Mouse (Mus musculus) liver, embryonic 13.5 days (tissue): Measurements from ENCODE around the gene Ndufb2. TPM values are rescaled to one million over a fixed set of nuclear protein-coding genes. Genes with fewer than 3 reads are reported as not detected.

Source experiments
- ATAC-seq: fragments of 200-750 bp; cut with Nextera tagmentation; 2 replicates; pipeline ENCODE4 v1.8.0; 2017; ENCODE audit warnings: low read depth, mild to moderate bottlenecking, moderate number of reproducible peaks, moderate library complexity
- DNase-seq: peaks from one replicate; pipeline ENCODE4 v3.0.0; 2022
- H3K27ac ChIP-seq: fragments of 300-500 bp; sonication (generic); 2 replicates; pipeline ENCODE4 v1.5.1; 2015; ENCODE audit warnings: moderate library complexity, mild to moderate bottlenecking, inconsistent platforms
- H3K27me3 ChIP-seq: fragments of 300-500 bp; sonication (generic); 2 replicates; pipeline ENCODE4 v1.6.1; 2015; ENCODE audit warnings: mild to moderate bottlenecking, inconsistent platforms
- H3K36me3 ChIP-seq: fragments of 300-500 bp; sonication (generic); 2 replicates; pipeline ENCODE4 v1.6.1; 2015; ENCODE audit warnings: mild to moderate bottlenecking, inconsistent platforms
- H3K4me1 ChIP-seq: fragments of 300-500 bp; sonication (generic); replicated peaks from 2 replicates; pipeline ENCODE4 v1.6.1; 2015; ENCODE audit warnings: inconsistent platforms
- H3K4me2 ChIP-seq: fragments of 300-500 bp; sonication (generic); 2 replicates; pipeline ENCODE4 v1.6.1; 2015; ENCODE audit warnings: inconsistent platforms, mild to moderate bottlenecking, moderate library complexity
- H3K4me3 ChIP-seq: fragments of 300-500 bp; sonication (generic); replicated peaks from 2 replicates; pipeline ENCODE4 v1.5.1; 2015; ENCODE audit warnings: mild to moderate bottlenecking, inconsistent platforms
- H3K9ac ChIP-seq: fragments of 300-500 bp; sonication (generic); 2 replicates; pipeline ENCODE4 v1.6.1; 2015; ENCODE audit warnings: mild to moderate bottlenecking, inconsistent platforms
- H3K9me3 ChIP-seq: fragments of 300-500 bp; sonication (generic); replicated peaks from 2 replicates; pipeline ENCODE4 v1.6.1; 2016; ENCODE audit warnings: inconsistent platforms
- WGBS: fragments of 180-500 bp; shearing (Covaris S2); methylation state at CpG from one replicate; pipeline ENCODE4 v1.1.7; 2015; ENCODE audit not compliant: insufficient replicate concordance; 5-methylcytosine and 5-hydroxymethylcytosine counted together
- polyA plus RNA-seq: library from polyadenylated mRNA; unstranded; fragments of >200 nt; fragmentation: Nextera tagmentation; extraction: Ambion mirVana; gene quantifications from 2 replicates; pipeline ENCODE4 v1.2.1, GENCODE M21; 2015

Ndufb2 gene
- polyA plus RNA-seq, 1 experiment from 2014 or later, result 270 TPM

DNA sequence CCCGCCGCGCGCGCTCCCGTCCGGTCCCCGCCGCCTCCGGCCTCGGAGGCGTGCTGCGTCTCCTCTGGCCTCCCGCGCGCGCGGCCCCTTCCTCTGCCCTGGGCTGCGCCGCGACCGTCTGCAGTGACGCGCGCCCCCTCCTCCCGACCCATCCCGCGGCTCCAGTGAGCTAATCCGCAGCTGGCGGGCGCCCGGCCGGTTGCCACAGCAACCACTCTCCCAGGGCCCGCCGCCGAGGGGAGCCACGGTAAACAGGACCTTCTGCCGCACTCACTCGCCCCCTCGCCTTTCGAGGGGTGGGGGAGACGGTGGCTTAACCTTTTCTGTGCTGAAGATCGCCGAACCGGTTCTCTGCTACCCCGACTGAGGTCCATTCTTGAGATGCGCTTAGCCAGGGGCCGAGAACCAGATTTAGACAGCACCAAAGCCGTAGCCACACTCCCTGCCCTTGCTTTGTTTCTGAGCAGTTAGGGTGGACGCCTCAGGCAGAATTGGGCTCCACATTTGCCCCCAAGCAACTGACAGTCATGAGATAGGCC is 34.6 kb upstream of the Ndufb2 start, which contains the start of gene Dennd2a:
Gene Dennd2a, minus strand, starts transcription at position 145 of the 539 bp plus-strand sequence.
- Histone ChIP-seq H3K4me2 (peak within 1 kb of the TSS; percentile 64), H3K4me1 (peaks cover 17% of the 10 kb centered on the region), H3K27ac (peak within 1 kb of the TSS; percentile 51), H3K27me3 (peaks cover 58% of the 10 kb centered on the region), H3K36me3 (no peaks in the 10 kb centered on the region), H3K9ac (peak within 1 kb of the TSS; percentile 57), H3K9me3 (no peaks in the 10 kb centered on the region), H3K4me3 (peak within 1 kb of the TSS; percentile 60)
- DNase-seq, result no peak
- peak; percentile 62 for ATAC-seq
- WGBS, result 3% methylated on average over 43 of the region's 50 CpGs

DNA sequence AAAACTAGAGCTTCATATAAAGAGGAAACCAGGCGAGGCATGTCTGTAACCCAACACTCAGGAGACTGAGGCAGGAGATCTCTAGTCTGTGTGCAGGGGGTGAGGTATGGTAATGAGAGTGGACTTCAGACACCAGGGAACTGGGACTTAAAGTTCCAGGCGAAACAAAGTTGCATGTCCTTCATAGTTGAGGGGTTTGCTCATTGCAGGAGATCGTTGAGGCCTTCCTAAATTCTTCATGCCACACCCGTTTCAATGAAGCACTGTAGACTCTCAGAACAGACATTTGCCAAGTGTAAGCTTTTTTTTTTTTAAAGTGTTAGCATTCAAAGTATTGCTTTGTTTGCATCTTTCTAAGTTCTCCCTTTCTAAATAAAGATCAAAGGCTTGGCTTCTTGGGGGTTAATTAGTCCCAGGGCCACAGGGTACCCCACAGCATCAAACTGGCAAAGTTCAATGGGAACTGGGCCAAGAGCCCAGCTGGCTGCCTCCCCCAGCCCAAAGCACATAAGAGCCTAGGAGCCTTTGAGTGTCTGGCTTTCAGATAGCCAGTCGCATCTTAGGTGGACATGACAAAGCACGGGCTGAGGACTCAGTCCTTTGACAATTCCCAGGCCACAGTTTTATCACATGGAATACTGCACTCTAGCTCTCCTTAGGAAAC is 33.0 kb upstream of the Ndufb2 start:
- Histone ChIP-seq H3K9ac (no peak overlapping the region), H3K27me3 (peaks cover 55% of the 10 kb centered on the region), H3K4me1 (peaks cover 21% of the 10 kb centered on the region), H3K27ac (no peak overlapping the region), H3K36me3 (no peaks in the 10 kb centered on the region), H3K4me3 (no peak overlapping the region), H3K4me2 (no peak overlapping the region), H3K9me3 (no peaks in the 10 kb centered on the region)
- ATAC-seq (no peak), DNase-seq (no peak)
- 44% methylated on average over 6 of the region's 6 CpGs for WGBS

DNA sequence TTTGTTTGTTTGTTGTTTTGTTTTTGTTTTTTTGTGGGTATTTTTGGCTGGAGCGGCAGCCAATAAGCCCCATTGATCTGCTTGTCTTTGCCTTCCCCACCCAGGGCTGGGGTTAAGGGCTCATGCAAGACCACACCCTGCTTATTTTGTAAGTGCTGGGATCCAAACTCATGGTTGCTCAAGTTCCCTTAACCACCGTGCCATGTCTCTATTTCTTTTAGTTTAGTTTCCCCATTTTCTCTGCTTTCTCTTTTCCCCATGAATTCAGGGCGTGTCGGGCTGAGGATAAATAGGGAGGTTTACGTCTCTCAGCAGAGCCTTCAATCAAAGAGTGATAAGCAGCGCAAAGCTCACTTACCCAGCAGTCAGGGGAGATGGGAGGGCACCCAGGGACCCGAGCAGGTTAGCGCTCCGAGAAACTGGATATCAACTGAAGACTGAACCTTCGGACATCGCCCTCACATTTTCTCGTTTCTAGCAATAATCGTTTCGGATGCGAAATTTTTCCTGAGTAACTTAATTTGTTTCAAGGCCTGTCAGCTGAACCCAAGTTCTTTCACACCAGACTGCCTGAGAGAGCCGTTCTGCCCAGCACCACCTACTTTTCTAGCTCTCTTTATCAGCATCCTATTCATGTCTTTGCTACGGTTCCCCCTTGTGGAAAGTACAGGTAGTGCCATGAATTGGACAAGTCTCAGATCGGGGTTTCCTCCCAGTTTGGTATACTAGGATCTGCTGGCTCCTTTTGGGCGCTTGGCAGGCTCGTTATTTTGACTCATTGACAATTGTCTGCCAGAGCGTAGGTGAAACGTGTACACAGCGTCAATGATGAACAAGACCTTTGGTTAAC is 30.0 kb upstream of the Ndufb2 start:
- peak; percentile 73 for ATAC-seq
- H3K27me3 ChIP-seq, result peaks cover 26% of the 10 kb centered on the region
- no peak overlapping the region for H3K27ac ChIP-seq
- H3K4me2 ChIP-seq, result peak overlapping the region; percentile 53
- H3K36me3 ChIP-seq, result no peaks in the 10 kb centered on the region
- H3K4me3 ChIP-seq, result peak overlapping the region; percentile 26
- no peaks in the 10 kb centered on the region for H3K9me3 ChIP-seq
- peaks cover 16% of the 10 kb centered on the region for H3K4me1 ChIP-seq
- peak; percentile 73 for DNase-seq
- no peak overlapping the region; the same call in 1 of the 2 replicates for H3K9ac ChIP-seq
- WGBS, result 11% methylated on average over 23 of the region's 23 CpGs

DNA sequence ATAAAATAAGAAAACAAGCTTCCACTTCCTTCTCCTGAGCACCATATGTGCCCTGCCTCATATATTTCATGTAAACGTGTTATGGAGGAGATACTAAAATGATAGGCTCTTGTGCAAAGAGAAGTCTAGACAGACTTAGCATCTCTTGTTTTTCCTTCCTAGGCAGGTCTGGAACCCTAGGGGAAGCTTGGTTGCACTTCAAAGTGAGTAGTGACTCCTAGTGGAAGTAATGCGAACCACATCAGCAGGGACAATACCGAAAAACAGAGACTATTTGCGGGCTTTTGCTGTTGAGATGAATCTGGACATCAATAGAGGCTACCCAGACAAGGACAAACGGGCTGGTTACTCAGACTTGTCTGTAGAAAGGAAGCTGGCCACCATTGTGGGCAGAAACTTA is 24.8 kb upstream of the Ndufb2 start:
- peaks cover 5% of the 10 kb centered on the region for H3K4me1 ChIP-seq
- H3K27ac ChIP-seq, result no peak overlapping the region
- H3K27me3 ChIP-seq, result peaks cover 3% of the 10 kb centered on the region; the same call in 1 of the 2 replicates
- WGBS, result 13% methylated on average over 5 of the region's 5 CpGs
- no peak overlapping the region for H3K9ac ChIP-seq
- H3K4me3 ChIP-seq, result no peak overlapping the region
- no peaks in the 10 kb centered on the region for H3K9me3 ChIP-seq
- no peaks in the 10 kb centered on the region for H3K36me3 ChIP-seq
- DNase-seq (no peak), ATAC-seq (no peak)
- no peak overlapping the region for H3K4me2 ChIP-seq

DNA sequence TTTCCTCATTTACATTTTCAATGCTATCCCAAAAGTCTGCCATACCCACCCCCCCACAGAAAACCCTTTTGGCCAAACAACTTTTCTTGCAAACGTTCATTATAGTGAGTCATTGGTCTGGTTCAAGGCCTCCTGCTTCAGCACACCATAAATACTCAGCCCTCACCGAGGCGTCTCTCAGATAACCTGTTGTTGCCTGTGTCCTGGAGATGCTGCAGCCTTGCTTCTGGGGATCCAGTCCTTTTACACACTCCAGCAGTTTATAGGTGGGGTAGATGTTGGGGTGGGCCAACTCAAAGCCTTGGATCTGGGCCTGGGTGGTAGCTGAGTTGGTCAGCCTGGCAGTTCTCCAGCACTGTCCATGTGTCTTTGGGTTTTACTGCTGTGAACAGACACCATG is 21.9 kb upstream of the Ndufb2 start:
- Histone ChIP-seq H3K9me3 (no peaks in the 10 kb centered on the region), H3K4me1 (peaks cover 19% of the 10 kb centered on the region), H3K27me3 (peaks cover 3% of the 10 kb centered on the region; the same call in 1 of the 2 replicates), H3K9ac (no peak overlapping the region), H3K4me3 (no peak overlapping the region), H3K27ac (no peak overlapping the region), H3K36me3 (no peaks in the 10 kb centered on the region), H3K4me2 (no peak overlapping the region)
- ATAC-seq, result no peak
- no peak for DNase-seq
- 67% methylated on average over 3 of the region's 3 CpGs for WGBS

DNA sequence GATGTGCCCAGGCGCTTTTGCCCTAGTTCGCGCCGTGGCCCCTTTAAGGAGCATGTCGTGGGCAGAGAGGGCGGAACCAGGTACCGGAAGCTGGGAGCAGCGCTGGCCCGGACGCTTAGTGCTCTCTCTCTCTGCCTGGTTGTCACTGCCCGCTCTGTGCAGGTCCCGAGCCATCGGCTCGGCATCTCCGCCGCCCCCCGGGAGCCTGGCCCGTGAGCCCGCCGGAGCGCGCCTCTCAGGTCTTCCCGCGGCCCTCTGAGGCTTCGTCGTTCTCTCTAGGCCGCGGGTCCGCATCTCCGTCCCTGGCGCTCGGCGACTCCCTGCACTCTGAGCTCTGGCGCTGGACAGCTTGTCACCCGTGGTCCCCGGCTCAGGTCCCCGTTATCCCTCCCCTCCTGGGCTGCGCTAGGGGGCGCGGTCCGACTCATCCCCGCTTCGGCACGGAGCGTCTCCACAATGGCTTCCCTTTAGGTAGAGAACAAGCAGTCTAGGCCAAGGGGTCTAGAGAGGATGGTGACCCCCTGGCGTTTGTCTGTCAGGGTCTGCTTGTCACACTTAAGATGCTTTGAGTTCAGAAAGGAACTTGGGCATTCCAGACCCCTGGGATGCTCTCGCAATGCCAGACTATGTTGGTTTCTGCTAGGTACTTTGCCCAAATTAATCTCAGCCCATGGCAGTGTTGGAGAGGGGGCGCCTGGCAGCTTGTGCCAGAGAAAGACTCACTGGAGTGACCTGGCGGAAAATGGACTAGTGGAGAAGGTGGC is 18.4 kb upstream of the Ndufb2 start, which contains the start of gene Adck2:
Gene Adck2, plus strand, starts transcription at position 83 of the 764 bp plus-strand sequence.
- Histone ChIP-seq H3K36me3 (peaks cover 9% of the 10 kb centered on the region; the same call in 1 of the 2 replicates), H3K9ac (peak within 1 kb of the TSS; percentile 85), H3K4me3 (peak within 1 kb of the TSS; percentile 84), H3K4me1 (peaks cover 19% of the 10 kb centered on the region), H3K27me3 (peaks cover 3% of the 10 kb centered on the region; the same call in 1 of the 2 replicates), H3K4me2 (peak within 1 kb of the TSS; percentile 94), H3K9me3 (no peaks in the 10 kb centered on the region), H3K27ac (peak within 1 kb of the TSS; percentile 90)
- DNase-seq, result peak; percentile 77
- peak; percentile 98 for ATAC-seq
- 1% methylated on average over 49 of the region's 49 CpGs for WGBS

DNA sequence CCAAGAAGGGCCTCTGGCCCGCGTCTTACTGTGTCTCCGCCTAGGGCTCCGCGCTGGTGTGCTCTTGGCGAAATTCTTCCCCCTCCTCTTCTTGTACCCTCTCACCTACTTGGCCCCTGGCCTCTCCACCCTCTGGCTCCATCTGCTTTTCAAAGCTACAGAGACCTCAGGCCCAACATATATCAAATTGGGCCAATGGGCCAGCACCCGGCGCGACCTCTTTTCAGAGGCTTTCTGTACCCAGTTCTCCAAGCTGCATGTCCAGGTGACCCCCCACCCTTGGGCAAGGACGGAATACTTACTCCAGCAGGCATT is 17.9 kb upstream of the Ndufb2 start:
- Histone ChIP-seq H3K9ac (peak overlapping the region; percentile 85), H3K36me3 (peaks cover 14% of the 10 kb centered on the region; the same call in 1 of the 2 replicates), H3K4me3 (peak overlapping the region; percentile 84), H3K9me3 (no peaks in the 10 kb centered on the region), H3K4me1 (peaks cover 24% of the 10 kb centered on the region), H3K4me2 (peak overlapping the region; percentile 94), H3K27ac (peak overlapping the region; percentile 90), H3K27me3 (peaks cover 3% of the 10 kb centered on the region; the same call in 1 of the 2 replicates)
- WGBS, result 33% methylated on average over 10 of the region's 10 CpGs
- no peak for DNase-seq
- no peak for ATAC-seq

DNA sequence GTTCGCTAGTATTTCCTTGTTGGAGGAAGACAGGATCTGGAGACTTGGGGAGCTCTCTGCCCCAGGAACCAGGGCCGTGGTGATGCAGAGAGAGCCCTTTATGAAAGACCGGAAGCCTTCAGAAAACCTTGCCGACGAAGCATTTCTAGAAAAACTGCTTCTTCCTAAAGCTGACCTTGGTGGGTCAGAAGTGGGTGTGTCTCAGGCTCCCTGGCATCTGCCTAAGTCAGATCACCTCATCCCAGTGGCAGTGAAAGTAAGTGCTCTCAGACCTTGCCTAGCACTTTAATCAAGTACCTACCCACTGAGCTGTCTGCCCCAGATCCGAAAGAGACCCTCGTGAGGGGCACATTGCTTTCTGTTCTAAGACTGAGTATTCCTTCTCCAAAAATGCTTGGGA is 17.4 kb upstream of the Ndufb2 start:
- peak overlapping the region; percentile 85; the same call in 1 of the 2 replicates for H3K9ac ChIP-seq
- 64% methylated on average over 7 of the region's 7 CpGs for whole genome bisulfite sequencing
- ATAC-seq, result no peak
- peak overlapping the region; percentile 94 for H3K4me2 ChIP-seq
- H3K4me3 ChIP-seq, result peak overlapping the region; percentile 84
- H3K27ac ChIP-seq, result no peak overlapping the region
- H3K9me3 ChIP-seq, result no peaks in the 10 kb centered on the region
- peaks cover 28% of the 10 kb centered on the region for H3K4me1 ChIP-seq
- DNase-seq, result no peak
- peaks cover 18% of the 10 kb centered on the region; the same call in 1 of the 2 replicates for H3K36me3 ChIP-seq
- H3K27me3 ChIP-seq, result peaks cover 3% of the 10 kb centered on the region; the same call in 1 of the 2 replicates

DNA sequence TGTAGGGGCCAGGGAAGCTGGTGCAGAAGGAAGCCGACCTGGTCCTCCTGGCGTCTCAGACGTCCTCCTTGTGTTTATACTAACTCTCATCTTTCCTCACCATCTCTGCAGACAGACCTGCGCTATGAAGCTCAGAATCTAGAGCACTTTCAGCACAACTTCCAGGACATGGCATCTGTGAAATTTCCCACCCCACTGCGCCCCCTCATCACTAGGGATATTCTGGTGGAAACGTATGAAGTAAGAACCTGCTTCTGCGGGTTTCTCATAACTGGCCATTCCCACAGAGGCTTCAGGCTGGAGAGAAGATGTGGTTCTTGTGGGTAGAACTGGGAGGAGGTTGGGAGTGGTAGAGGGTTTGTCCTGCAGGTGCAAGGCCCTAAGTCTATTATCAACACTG is 12.8 kb upstream of the Ndufb2 start:
- Histone ChIP-seq H3K4me3 (no peak overlapping the region), H3K9ac (no peak overlapping the region), H3K9me3 (no peaks in the 10 kb centered on the region), H3K27ac (no peak overlapping the region), H3K36me3 (peaks cover 32% of the 10 kb centered on the region), H3K4me2 (no peak overlapping the region), H3K27me3 (no peaks in the 10 kb centered on the region), H3K4me1 (peaks cover 39% of the 10 kb centered on the region)
- ATAC-seq (no peak), DNase-seq (no peak)
- 88% methylated on average over 7 of the region's 7 CpGs for WGBS

DNA sequence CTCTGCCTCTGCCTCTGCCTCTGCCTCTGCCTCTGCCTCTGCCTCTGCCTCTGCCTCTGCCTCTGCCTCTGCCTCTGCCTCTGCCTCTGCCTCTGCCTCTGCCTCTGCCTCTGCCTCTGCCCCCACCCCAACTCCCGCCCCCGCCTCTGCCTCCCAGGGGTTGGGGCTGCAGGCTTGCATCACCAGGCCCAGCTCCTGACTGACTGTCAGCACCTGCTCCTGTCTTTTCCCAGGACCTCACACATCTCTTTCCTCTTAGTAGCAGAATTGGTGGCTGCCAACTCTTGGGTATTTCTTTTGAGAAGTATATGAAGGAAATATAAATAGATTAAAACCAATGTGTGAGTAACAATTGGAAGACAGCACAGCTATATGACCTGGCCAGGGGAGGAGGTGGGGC is 11.8 kb upstream of the Ndufb2 start:
- WGBS, result 65% methylated on average over 2 of the region's 2 CpGs
- peak; percentile 18; the same call in 1 of the 2 replicates for ATAC-seq
- DNase-seq, result no peak
- peaks cover 36% of the 10 kb centered on the region for H3K36me3 ChIP-seq
- peak overlapping the region; percentile 59; the same call in 1 of the 2 replicates for H3K9ac ChIP-seq
- H3K9me3 ChIP-seq, result no peaks in the 10 kb centered on the region
- H3K4me3 ChIP-seq, result no peak overlapping the region
- peak overlapping the region; percentile 80 for H3K27ac ChIP-seq
- no peaks in the 10 kb centered on the region for H3K27me3 ChIP-seq
- H3K4me1 ChIP-seq, result peaks cover 37% of the 10 kb centered on the region
- no peak overlapping the region; the same call in 1 of the 2 replicates for H3K4me2 ChIP-seq
